Mouse (Mus musculus): Measurements from ENCODE around the gene Hoxa11. TPM values are rescaled to one million over a fixed set of nuclear protein-coding genes. Genes with fewer than 3 reads are reported as not detected.

The Hoxa11 gene
- polyA plus RNA-seq, 1 experiment: not detected

GRCm38 (mm10) chr6:52281084-52281483 is 35.5 kb upstream of the Hoxa11 start:
- no peak for DNase-seq
- WGBS: 38% methylated on average over 12 of the region's 12 CpGs
- Histone ChIP-seq H3K4me3 (ENCODE audit: control insufficient read depth, insufficient read depth, low read length) (no peak overlapping the region), H3K27ac (ENCODE audit: control insufficient read depth, insufficient read depth, low read length) (no peak overlapping the region), H3K27me3 (ENCODE audit: control insufficient read depth, insufficient read depth, low read length) (peaks cover 16% of the 10 kb centered on the region), H3K4me1 (replicated peaks; ENCODE audit: control insufficient read depth, insufficient read depth, low read length) (no peaks in the 10 kb centered on the region), H3K36me3 (ENCODE audit: control insufficient read depth, insufficient read depth, low read length) (no peaks in the 10 kb centered on the region)
- TF ChIP-seq POLR2A (IDR thresholded peaks at IDR 0.05; ENCODE audit: control insufficient read depth, extremely low read depth, insufficient read depth, low read length, poor library complexity) (no peak), CTCF (IDR thresholded peaks at IDR 0.05; ENCODE audit: borderline replicate concordance, control insufficient read depth, extremely low read depth, insufficient read depth, low read length, poor library complexity) (no peak)

GRCm38 (mm10) chr6:52276920-52277319 is 31.3 kb upstream of the Hoxa11 start:
- 38% methylated on average over 5 of the region's 5 CpGs for WGBS
- no peak overlapping the region for H3K4me3 ChIP-seq (ENCODE audit: control insufficient read depth, insufficient read depth, low read length)
- no peak for TF ChIP-seq CTCF (IDR thresholded peaks at IDR 0.05; ENCODE audit: borderline replicate concordance, control insufficient read depth, extremely low read depth, insufficient read depth, low read length, poor library complexity)
- TF ChIP-seq POLR2A (IDR thresholded peaks at IDR 0.05; ENCODE audit: control insufficient read depth, extremely low read depth, insufficient read depth, low read length, poor library complexity): no peak
- no peak for DNase-seq
- H3K27ac ChIP-seq (ENCODE audit: control insufficient read depth, insufficient read depth, low read length): no peak overlapping the region
- H3K27me3 ChIP-seq (ENCODE audit: control insufficient read depth, insufficient read depth, low read length): peaks cover 36% of the 10 kb centered on the region
- no peaks in the 10 kb centered on the region for H3K4me1 ChIP-seq (replicated peaks; ENCODE audit: control insufficient read depth, insufficient read depth, low read length)
- H3K36me3 ChIP-seq (ENCODE audit: control insufficient read depth, insufficient read depth, low read length): no peaks in the 10 kb centered on the region

GRCm38 (mm10) chr6:52276382-52276781 is 30.8 kb upstream of the Hoxa11 start:
- DNase-seq: no peak
- TF ChIP-seq POLR2A (IDR thresholded peaks at IDR 0.05; ENCODE audit: control insufficient read depth, extremely low read depth, insufficient read depth, low read length, poor library complexity) (no peak), CTCF (IDR thresholded peaks at IDR 0.05; ENCODE audit: borderline replicate concordance, control insufficient read depth, extremely low read depth, insufficient read depth, low read length, poor library complexity) (no peak)
- H3K27ac ChIP-seq (ENCODE audit: control insufficient read depth, insufficient read depth, low read length): no peak overlapping the region
- no peaks in the 10 kb centered on the region for H3K4me1 ChIP-seq (replicated peaks; ENCODE audit: control insufficient read depth, insufficient read depth, low read length)
- no peaks in the 10 kb centered on the region for H3K36me3 ChIP-seq (ENCODE audit: control insufficient read depth, insufficient read depth, low read length)
- WGBS: 29% methylated on average over 6 of the region's 6 CpGs
- H3K27me3 ChIP-seq (ENCODE audit: control insufficient read depth, insufficient read depth, low read length): peaks cover 36% of the 10 kb centered on the region
- H3K4me3 ChIP-seq (ENCODE audit: control insufficient read depth, insufficient read depth, low read length): no peak overlapping the region

GRCm38 (mm10) chr6:52275563-52276280 is 30.1 kb upstream of the Hoxa11 start:
- Histone ChIP-seq H3K4me1 (replicated peaks; ENCODE audit: control insufficient read depth, insufficient read depth, low read length) (no peaks in the 10 kb centered on the region), H3K4me3 (ENCODE audit: control insufficient read depth, insufficient read depth, low read length) (no peak overlapping the region), H3K27ac (ENCODE audit: control insufficient read depth, insufficient read depth, low read length) (no peak overlapping the region), H3K36me3 (ENCODE audit: control insufficient read depth, insufficient read depth, low read length) (no peaks in the 10 kb centered on the region), H3K27me3 (ENCODE audit: control insufficient read depth, insufficient read depth, low read length) (peaks cover 36% of the 10 kb centered on the region)
- 52% methylated on average over 8 of the region's 8 CpGs for WGBS
- no peak for DNase-seq
- TF ChIP-seq CTCF (IDR thresholded peaks at IDR 0.05; ENCODE audit: borderline replicate concordance, control insufficient read depth, extremely low read depth, insufficient read depth, low read length, poor library complexity) (no peak), POLR2A (IDR thresholded peaks at IDR 0.05; ENCODE audit: control insufficient read depth, extremely low read depth, insufficient read depth, low read length, poor library complexity) (no peak)

GRCm38 (mm10) chr6:52274576-52274975 is 29.0 kb upstream of the Hoxa11 start:
- Histone ChIP-seq H3K4me1 (replicated peaks; ENCODE audit: control insufficient read depth, insufficient read depth, low read length) (no peaks in the 10 kb centered on the region), H3K36me3 (ENCODE audit: control insufficient read depth, insufficient read depth, low read length) (no peaks in the 10 kb centered on the region), H3K27me3 (ENCODE audit: control insufficient read depth, insufficient read depth, low read length) (peaks cover 43% of the 10 kb centered on the region), H3K4me3 (ENCODE audit: control insufficient read depth, insufficient read depth, low read length) (no peak overlapping the region), H3K27ac (ENCODE audit: control insufficient read depth, insufficient read depth, low read length) (no peak overlapping the region)
- no peak for TF ChIP-seq CTCF (IDR thresholded peaks at IDR 0.05; ENCODE audit: borderline replicate concordance, control insufficient read depth, extremely low read depth, insufficient read depth, low read length, poor library complexity)
- WGBS: 20% methylated on average over 11 of the region's 11 CpGs
- DNase-seq: no peak

GRCm38 (mm10) chr6:52273656-52274280 is 28.2 kb upstream of the Hoxa11 start:
- Histone ChIP-seq H3K4me3 (ENCODE audit: control insufficient read depth, insufficient read depth, low read length) (no peak overlapping the region), H3K4me1 (replicated peaks; ENCODE audit: control insufficient read depth, insufficient read depth, low read length) (no peaks in the 10 kb centered on the region), H3K27me3 (ENCODE audit: control insufficient read depth, insufficient read depth, low read length) (peaks cover 45% of the 10 kb centered on the region), H3K27ac (ENCODE audit: control insufficient read depth, insufficient read depth, low read length) (no peak overlapping the region), H3K36me3 (ENCODE audit: control insufficient read depth, insufficient read depth, low read length) (no peaks in the 10 kb centered on the region)
- no peak for TF ChIP-seq CTCF (IDR thresholded peaks at IDR 0.05; ENCODE audit: borderline replicate concordance, control insufficient read depth, extremely low read depth, insufficient read depth, low read length, poor library complexity)
- TF ChIP-seq POLR2A (IDR thresholded peaks at IDR 0.05; ENCODE audit: control insufficient read depth, extremely low read depth, insufficient read depth, low read length, poor library complexity): no peak
- WGBS: 23% methylated on average over 22 of the region's 22 CpGs
- DNase-seq: no peak

Measured in thymus, adult 2 months (tissue).